Mouse (Mus musculus) heart, embryonic 11.5 days (tissue): Measurements from ENCODE around the gene Inhbc. TPM values are rescaled to one million over a fixed set of nuclear protein-coding genes. Genes with fewer than 3 reads are reported as not detected.

Source experiments
- ATAC-seq: fragments of 200-750 bp; cut with Nextera tagmentation; replicated peaks from 2 replicates; pipeline ENCODE4 v1.8.0; 2017; ENCODE audit warnings: moderate library complexity; ENCODE audit not compliant: insufficient number of reproducible peaks, low FRiP score, low TSS enrichment
- H3K27ac ChIP-seq: fragments of 300-500 bp; sonication (generic); 2 replicates; pipeline ENCODE4 v1.5.1; 2014; ENCODE audit warnings: mild to moderate bottlenecking, low read depth, low read length
- H3K27me3 ChIP-seq: fragments of 300-500 bp; sonication (generic); 2 replicates; pipeline ENCODE4 v1.6.1; 2014; ENCODE audit warnings: mild to moderate bottlenecking, low read length, mixed read lengths; ENCODE audit not compliant: control insufficient read depth, insufficient read depth
- H3K36me3 ChIP-seq: fragments of 300-500 bp; sonication (generic); 2 replicates; pipeline ENCODE4 v1.6.1; 2014; ENCODE audit warnings: mild to moderate bottlenecking, low read length, moderate library complexity, mixed read lengths; ENCODE audit not compliant: control insufficient read depth, insufficient read depth
- H3K4me1 ChIP-seq: fragments of 300-500 bp; sonication (generic); 2 replicates; pipeline ENCODE4 v1.6.1; 2014; ENCODE audit warnings: low read length; ENCODE audit not compliant: control insufficient read depth, insufficient read depth
- H3K4me2 ChIP-seq: fragments of 300-500 bp; sonication (generic); 2 replicates; pipeline ENCODE4 v1.6.1; 2014; ENCODE audit warnings: mild to moderate bottlenecking, moderate library complexity
- H3K4me3 ChIP-seq: fragments of 300-500 bp; sonication (generic); 2 replicates; pipeline ENCODE4 v1.5.1; 2014; ENCODE audit warnings: low read depth, low read length
- H3K9ac ChIP-seq: fragments of 300-500 bp; sonication (generic); 2 replicates; pipeline ENCODE4 v1.6.1; 2014; ENCODE audit warnings: mild to moderate bottlenecking, low read depth, low read length, moderate library complexity
- H3K9me3 ChIP-seq: fragments of 300-500 bp; sonication (generic); replicated peaks from 2 replicates; pipeline ENCODE4 v1.6.1; 2016; ENCODE audit warnings: low read length; ENCODE audit not compliant: control insufficient read depth
- WGBS: fragments of 180-500 bp; shearing (Covaris S2); extraction: QIAGEN DNeasy Blood & Tissue Kit; methylation state at CpG from one replicate; pipeline ENCODE4 v1.1.7; 2014; ENCODE audit not compliant: insufficient replicate concordance; 5-methylcytosine and 5-hydroxymethylcytosine counted together
- polyA plus RNA-seq: library from polyadenylated mRNA; unstranded; fragments of >200 nt; fragmentation: Nextera tagmentation; extraction: Ambion mirVana; gene quantifications from 2 replicates; pipeline ENCODE4 v1.2.1, GENCODE M21; 2014

The Inhbc gene
- polyA plus RNA-seq, 1 experiment from 2014 or later: 0.19 TPM

GRCm38 (mm10) chr10:127338930-127339682, 31.1 kb downstream of the Inhbc start:
- WGBS: under 1% methylated on average over 31 of the region's 31 CpGs
- Histone ChIP-seq H3K9ac (peak overlapping the region; percentile 43; the same call in 1 of the 2 replicates), H3K9me3 (no peaks in the 10 kb centered on the region), H3K36me3 (no peaks in the 10 kb centered on the region), H3K27me3 (peaks cover 22% of the 10 kb centered on the region), H3K4me2 (peak overlapping the region; percentile 93), H3K4me3 (peak overlapping the region; percentile 49), H3K27ac (peak overlapping the region; percentile 41; the same call in 1 of the 2 replicates), H3K4me1 (peaks cover 21% of the 10 kb centered on the region)
- peak; percentile 64; the same call in 1 of the 2 replicates for ATAC-seq

GRCm38 (mm10) chr10:127337536-127338099, 32.6 kb downstream of the Inhbc start:
- Histone ChIP-seq H3K27me3 (peaks cover 22% of the 10 kb centered on the region), H3K9me3 (no peaks in the 10 kb centered on the region), H3K9ac (no peak overlapping the region), H3K4me1 (peaks cover 21% of the 10 kb centered on the region), H3K4me2 (no peak overlapping the region), H3K36me3 (no peaks in the 10 kb centered on the region), H3K27ac (no peak overlapping the region), H3K4me3 (no peak overlapping the region)
- ATAC-seq: no peak
- WGBS: 78% methylated on average over 6 of the region's 6 CpGs

DNA sequence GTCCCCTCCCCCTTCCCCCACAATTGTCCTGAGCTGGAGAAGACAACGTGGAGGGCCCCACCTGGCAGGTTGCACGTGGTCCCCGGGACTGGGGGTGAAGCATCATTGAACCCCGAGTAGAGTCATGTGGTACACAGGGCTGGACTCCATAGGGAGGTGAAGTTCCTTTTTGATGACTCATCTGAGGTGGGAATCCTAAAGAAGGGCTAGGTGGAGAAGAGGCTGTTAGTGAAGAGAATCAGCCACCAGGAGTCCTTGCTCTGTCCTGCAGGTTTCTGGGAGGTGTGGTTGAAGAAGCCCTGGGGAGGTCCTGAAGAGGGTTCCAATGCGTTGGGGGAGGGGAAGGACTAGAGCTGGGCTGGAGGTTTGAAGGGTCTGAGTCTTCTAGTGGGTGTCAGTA, 33.3 kb downstream of the Inhbc start:
- peaks cover 18% of the 10 kb centered on the region for H3K4me1 ChIP-seq
- peaks cover 25% of the 10 kb centered on the region for H3K27me3 ChIP-seq
- 68% methylated on average over 5 of the region's 5 CpGs for WGBS
- no peak overlapping the region for H3K4me2 ChIP-seq
- no peak overlapping the region for H3K4me3 ChIP-seq
- H3K9me3 ChIP-seq: no peaks in the 10 kb centered on the region
- H3K9ac ChIP-seq: no peak overlapping the region
- H3K27ac ChIP-seq: no peak overlapping the region
- ATAC-seq: no peak
- H3K36me3 ChIP-seq: no peaks in the 10 kb centered on the region

- no peak overlapping the region for H3K9ac ChIP-seq
- H3K4me1 ChIP-seq: peaks cover 11% of the 10 kb centered on the region
- H3K4me3 ChIP-seq: no peak overlapping the region
- no peaks in the 10 kb centered on the region for H3K9me3 ChIP-seq
- ATAC-seq: no peak
- no peak overlapping the region for H3K27ac ChIP-seq
- H3K27me3 ChIP-seq: peaks cover 24% of the 10 kb centered on the region
- no peak overlapping the region for H3K4me2 ChIP-seq
- WGBS: 65% methylated on average over 1 of the region's 1 CpGs
- no peaks in the 10 kb centered on the region for H3K36me3 ChIP-seq
Measured at GRCm38 (mm10) chr10:127335271-127335670, 35.0 kb downstream of the Inhbc start.

DNA sequence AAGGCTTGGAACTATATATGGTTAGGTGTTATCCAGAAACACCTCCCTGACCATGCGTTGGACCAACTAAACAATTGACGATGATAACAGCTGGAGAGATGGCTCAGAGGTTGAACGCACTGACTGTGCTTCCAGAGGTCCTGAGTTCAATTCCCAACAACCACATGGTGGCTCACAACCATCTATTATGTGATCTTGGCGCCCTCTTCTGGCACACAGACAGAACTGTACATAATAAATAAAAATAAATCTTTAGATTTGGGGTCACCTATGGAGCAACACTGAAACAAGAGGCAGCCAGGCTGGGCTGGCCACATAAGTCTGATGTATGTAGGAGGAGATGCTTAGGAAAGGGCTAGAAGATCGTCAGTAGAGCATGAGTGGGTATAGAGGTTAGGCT, 37.1 kb downstream of the Inhbc start:
- ATAC-seq: no peak
- Histone ChIP-seq H3K9ac (no peak overlapping the region), H3K27me3 (peaks cover 34% of the 10 kb centered on the region), H3K4me2 (no peak overlapping the region), H3K27ac (no peak overlapping the region), H3K4me3 (no peak overlapping the region), H3K36me3 (no peaks in the 10 kb centered on the region), H3K4me1 (no peaks in the 10 kb centered on the region), H3K9me3 (no peaks in the 10 kb centered on the region)
- WGBS: 62% methylated on average over 5 of the region's 5 CpGs

DNA sequence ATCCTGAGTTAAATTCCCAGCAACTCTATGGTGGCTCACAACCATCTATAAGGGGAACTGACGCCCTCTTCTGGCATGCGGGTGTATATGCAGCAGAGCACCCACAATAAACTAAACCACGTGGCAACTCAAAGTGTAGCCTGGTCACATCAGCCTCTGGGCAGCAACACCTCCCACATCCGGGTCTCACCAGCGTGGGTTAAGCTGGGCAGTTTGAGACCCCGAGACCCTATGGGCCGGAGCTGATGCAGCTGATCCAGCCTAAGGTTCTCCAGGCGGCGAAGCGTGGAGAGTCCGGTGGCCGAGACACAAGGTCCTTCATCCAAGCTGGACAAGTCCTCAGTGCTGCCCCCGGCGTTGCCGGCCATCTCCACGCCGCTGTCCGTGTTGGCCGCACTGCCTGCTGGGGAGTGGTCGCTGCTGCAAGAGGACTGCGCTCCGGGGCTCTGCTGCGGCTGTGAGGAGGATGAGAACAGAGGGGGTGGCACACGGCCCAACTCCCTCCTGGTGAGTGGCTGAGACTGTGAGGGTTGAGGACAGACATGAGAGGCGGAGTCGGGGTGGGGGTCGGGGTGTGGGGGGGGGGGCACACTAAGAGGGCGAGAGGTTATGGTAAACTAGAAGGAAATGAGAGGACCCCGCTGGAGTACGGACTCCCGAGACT, 37.9 kb downstream of the Inhbc start:
- Histone ChIP-seq H3K9me3 (no peaks in the 10 kb centered on the region), H3K4me1 (no peaks in the 10 kb centered on the region), H3K27me3 (peaks cover 41% of the 10 kb centered on the region), H3K4me3 (peak overlapping the region; percentile 14; the same call in 1 of the 2 replicates), H3K27ac (no peak overlapping the region), H3K4me2 (peak overlapping the region; percentile 47), H3K9ac (no peak overlapping the region), H3K36me3 (no peaks in the 10 kb centered on the region)
- ATAC-seq: no peak
- 35% methylated on average over 31 of the region's 31 CpGs for WGBS

- Histone ChIP-seq H3K4me2 (no peak overlapping the region), H3K9me3 (no peaks in the 10 kb centered on the region), H3K36me3 (no peaks in the 10 kb centered on the region), H3K4me1 (peaks cover 11% of the 10 kb centered on the region), H3K9ac (no peak overlapping the region), H3K4me3 (no peak overlapping the region), H3K27me3 (peaks cover 63% of the 10 kb centered on the region), H3K27ac (no peak overlapping the region)
- ATAC-seq: no peak
- WGBS: 62% methylated on average over 7 of the region's 7 CpGs
Measured at GRCm38 (mm10) chr10:127330212-127330611, 40.0 kb downstream of the Inhbc start.

DNA sequence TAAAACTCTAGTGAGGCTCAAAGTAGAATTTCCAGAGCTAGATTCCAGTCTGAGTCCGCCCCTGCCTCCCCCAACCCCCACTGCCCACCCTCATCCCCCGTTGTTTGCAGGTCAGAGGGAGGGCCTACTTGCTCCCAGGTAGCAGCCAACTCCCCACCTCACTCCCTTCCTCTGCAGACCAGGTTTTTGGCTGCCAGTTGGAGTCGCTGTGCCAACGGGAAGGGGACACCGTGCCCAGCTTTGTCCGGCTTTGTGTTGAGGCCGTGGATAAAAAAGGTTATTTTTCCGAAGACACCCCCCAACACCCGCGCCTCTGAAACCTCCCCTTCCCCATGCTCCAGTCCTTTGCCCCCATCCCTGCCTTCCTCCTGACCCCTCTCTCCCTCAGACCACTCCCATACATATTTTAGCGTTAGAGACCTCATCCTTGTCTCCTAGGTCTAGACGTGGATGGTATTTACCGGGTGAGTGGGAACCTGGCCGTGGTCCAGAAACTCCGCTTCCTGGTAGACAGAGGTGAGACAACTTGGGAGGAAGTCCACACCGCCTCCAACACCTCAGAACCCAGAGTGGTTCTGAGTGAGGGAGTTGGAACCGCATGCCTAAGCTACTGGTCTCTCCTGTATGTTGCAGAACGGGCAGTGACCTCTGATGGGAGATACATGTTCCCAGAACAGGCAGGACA, 42.6 kb downstream of the Inhbc start:
- H3K4me1 ChIP-seq: peaks cover 11% of the 10 kb centered on the region
- no peak overlapping the region for H3K9ac ChIP-seq
- H3K27me3 ChIP-seq: peaks cover 84% of the 10 kb centered on the region
- no peaks in the 10 kb centered on the region for H3K9me3 ChIP-seq
- WGBS: 42% methylated on average over 18 of the region's 18 CpGs
- no peaks in the 10 kb centered on the region for H3K36me3 ChIP-seq
- H3K4me3 ChIP-seq: no peak overlapping the region
- H3K4me2 ChIP-seq: no peak overlapping the region; the same call in 1 of the 2 replicates
- H3K27ac ChIP-seq: no peak overlapping the region
- ATAC-seq: no peak
